Mouse (Mus musculus): ENCODE results near the gene Tmem59.

Gene Tmem59

DNA sequence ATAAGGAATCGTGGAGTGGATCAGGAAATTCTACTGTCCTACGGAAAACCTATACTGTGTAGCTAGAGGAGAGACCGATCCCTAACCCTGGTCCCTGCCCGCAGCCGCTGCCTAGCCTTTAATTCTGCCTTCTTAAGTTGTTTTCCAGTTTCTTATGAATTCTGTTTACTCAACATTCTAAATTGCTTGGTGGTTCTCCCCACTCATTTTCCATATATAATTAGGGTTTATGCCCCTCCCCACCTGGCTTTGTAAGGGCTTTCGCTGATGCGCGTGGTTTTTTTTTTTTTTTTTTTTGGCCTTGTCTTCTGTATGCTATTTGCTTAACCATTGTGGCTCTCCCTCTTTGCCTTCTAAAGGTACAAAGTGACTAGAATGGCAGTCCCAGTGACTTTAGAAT, 1.4 kb downstream of the Tmem59 start:
- no peak for DNase-seq (ENCODE audit: low read depth in 1 of 2, low spot score in 2 of 2)

GRCm38 (mm10) chr4:107180746-107181145, 2.5 kb downstream of the Tmem59 start:
- no peak for DNase-seq (ENCODE audit: low read depth in 1 of 2, low spot score in 2 of 2)

DNA sequence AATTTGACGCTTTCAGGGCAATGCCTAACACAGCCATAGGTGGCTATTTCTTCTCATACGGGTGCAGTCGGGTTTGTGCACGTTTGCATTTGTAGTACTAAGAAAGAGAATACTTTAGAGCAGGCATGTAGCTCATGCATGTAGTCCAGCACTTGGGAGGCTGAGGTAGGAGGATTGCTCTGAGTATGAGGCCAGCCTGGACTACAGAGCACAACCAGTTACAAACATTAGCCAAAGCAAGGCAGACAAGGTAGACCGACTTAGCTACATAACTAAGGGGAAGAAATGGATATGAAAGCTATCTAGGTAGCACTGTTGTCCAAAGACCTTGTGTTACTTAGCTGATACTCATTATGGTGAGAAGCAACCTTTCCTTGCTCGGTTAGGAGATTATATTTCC, 3.7 kb downstream of the Tmem59 start:
- no peak for DNase-seq (ENCODE audit: low read depth in 1 of 2, low spot score in 2 of 2)

DNA sequence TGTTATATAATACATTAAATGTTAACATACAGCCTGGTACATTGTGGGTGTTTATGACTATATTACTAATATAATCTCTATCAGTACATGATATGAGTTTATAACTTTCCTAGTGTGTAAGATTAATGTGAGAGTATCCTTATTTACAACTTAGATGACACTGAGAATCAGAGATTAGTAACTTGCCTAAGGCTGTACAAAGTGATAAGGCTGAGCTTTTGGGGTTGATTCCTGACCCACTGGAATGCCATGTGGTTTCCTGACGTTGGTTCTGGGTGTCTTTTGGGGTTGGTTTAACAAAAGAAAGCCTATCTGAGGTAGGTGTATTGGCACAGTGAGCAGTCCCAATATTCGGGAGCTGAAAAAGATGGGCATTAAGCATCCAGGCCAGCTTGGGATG, 4.6 kb downstream of the Tmem59 start:
- DNase-seq (ENCODE audit: low read depth in 1 of 2, low spot score in 2 of 2) = no peak

DNA sequence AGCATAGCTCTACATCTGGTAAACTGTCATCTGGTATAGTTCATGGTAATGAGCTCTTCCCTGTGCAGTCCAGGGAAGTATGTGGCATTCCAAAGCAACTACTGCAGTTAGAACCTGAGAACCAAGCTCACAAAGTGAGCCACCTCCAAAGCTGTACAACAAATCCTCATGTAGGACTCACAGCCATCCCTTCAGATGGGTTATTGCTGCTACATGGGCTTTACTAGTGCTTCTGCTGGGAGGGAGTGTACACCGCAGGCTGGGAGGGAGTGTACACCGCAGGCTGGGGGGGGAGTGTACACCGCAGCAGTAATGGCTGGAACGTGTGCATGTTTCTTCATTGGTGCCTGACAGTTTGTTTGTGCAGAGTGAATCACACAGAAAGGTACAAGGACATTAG, 5.0 kb downstream of the Tmem59 start:
- no peak for DNase-seq (ENCODE audit: low read depth in 1 of 2, low spot score in 2 of 2)

- DNase-seq (ENCODE audit: low read depth in 1 of 2, low spot score in 2 of 2) = no peak
Observed at GRCm38 (mm10) chr4:107185703-107186102, 7.5 kb downstream of the Tmem59 start.

DNA sequence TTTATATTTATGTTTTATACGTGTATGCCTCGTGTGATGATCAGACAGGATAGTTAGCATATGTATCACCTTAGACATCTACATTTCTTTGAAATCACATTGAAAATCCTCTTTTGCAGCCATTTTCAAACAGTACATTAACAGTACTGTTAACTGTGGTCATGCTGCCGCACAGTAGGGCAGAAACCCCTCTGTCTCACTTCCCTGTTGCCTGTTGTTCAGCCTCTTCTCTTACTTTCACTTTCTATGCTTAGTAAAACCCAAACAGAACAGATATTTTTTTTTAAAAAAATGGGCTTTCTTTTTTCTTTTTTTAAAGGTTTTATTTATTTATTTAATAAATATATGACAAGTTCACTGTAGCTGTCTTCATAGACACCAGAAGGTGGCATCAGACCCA, 15.6 kb downstream of the Tmem59 start:
- DNase-seq (ENCODE audit: low read depth in 1 of 2, low spot score in 2 of 2) = no peak

DNA sequence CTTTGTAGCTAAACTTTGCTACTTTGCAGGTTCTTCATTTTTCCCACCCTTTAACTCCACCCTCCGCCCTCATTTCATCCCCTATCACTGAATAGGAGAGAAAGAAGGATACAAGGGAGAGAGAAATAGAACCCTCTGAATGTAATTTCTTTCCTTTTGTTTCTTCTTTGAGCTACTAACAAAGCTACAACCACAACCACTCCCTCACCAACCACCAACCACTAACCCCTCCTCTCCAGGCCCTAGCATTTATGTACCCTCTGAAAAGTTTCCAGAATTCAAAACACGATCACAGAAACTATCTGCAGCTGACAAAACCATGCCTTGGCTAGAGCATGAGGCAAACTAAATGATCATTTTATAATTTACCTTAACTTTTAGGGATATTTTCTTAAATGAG, 18.3 kb downstream of the Tmem59 start:
- no peak for DNase-seq (ENCODE audit: low read depth in 1 of 2, low spot score in 2 of 2)

- DNase-seq (ENCODE audit: low read depth in 1 of 2, low spot score in 2 of 2) = no peak
Observed at GRCm38 (mm10) chr4:107198072-107198471, 19.9 kb downstream of the Tmem59 start.

GRCm38 (mm10) chr4:107201779-107202178, 23.6 kb downstream of the Tmem59 start:
- no peak for DNase-seq (ENCODE audit: low read depth in 1 of 2, low spot score in 2 of 2)

DNA sequence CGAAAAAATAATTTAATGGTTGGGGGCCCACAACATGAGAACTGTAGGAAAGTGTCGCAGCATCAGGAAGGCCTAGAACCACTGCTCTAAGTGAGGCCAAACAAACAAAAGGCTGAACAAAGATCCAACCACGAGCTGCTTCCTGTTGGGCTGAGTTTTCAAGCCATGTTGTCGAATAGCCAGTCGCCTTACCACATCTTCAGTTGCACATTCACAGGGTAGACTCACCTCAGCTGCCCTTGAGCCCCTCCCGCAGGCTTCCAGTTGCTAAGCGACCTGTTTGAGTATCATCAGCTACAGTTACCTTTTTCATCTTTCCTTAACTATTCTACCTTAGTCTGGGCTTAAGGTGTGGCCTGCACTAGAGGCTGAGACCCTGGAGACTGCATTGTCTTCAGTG, 24.8 kb downstream of the Tmem59 start:
- DNase-seq (ENCODE audit: low read depth in 1 of 2, low spot score in 2 of 2) = no peak

GRCm38 (mm10) chr4:107207016-107207415, 28.8 kb downstream of the Tmem59 start:
- no peak for DNase-seq (ENCODE audit: low read depth in 1 of 2, low spot score in 2 of 2)

- DNase-seq (ENCODE audit: low read depth in 1 of 2, low spot score in 2 of 2) = no peak
Observed at GRCm38 (mm10) chr4:107208880-107209279, 30.7 kb downstream of the Tmem59 start, which contains the start of gene Ldlrad1. Ldlrad1 (plus strand) TSS chr4:107209180.

GRCm38 (mm10) chr4:107210483-107211097, 32.4 kb downstream of the Tmem59 start:
- DNase-seq (ENCODE audit: low read depth in 1 of 2, low spot score in 2 of 2) = no peak

GRCm38 (mm10) chr4:107211465-107211864, 33.3 kb downstream of the Tmem59 start:
- DNase-seq (ENCODE audit: low read depth in 1 of 2, low spot score in 2 of 2) = no peak

- no peak for DNase-seq (ENCODE audit: low read depth in 1 of 2, low spot score in 2 of 2)
Observed at GRCm38 (mm10) chr4:107211936-107212335, 33.7 kb downstream of the Tmem59 start.

DNA sequence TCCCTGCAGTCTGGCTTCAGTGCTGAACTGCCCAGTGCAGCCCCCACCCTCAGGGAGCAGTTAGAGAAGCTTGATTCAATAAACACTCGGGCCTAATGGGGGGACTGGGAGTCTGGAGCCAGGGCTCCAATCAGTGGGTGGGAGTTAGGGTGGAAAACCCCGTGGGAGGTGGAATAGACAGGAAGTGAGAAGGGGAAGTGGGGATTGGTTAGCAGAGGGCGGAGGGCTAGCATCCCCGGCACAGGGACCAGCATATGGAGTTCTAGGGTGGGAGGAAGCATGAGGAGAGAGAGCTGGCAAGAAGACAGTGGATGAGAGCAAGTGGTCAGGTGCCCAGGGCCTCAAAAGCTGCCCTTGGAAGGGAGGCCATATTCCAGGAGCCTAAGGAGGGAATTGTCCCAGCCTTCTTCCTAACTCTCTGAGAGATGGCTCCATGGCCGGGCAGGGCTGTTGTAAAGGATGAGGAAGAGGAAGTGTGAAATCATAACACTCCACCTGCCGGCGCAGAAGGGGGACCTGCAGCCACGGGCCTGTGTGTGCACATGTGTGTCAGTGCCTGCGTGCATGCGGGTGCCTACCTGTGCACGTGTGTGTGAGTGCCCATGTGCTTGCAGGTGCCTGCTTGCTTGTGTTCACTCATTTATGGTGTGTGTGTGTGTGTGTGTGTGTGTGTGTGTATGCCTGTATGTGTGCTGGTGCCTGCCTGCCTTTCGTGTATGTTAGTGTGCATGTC, 35.2 kb downstream of the Tmem59 start:
- peak in 1 of 2 experiments; percentile 13 for DNase-seq (ENCODE audit: low read depth in 1 of 2, low spot score in 2 of 2)

GRCm38 (mm10) chr4:107217574-107217973, 39.4 kb downstream of the Tmem59 start:
- DNase-seq (ENCODE audit: low read depth in 1 of 2, low spot score in 2 of 2) = no peak

- DNase-seq (ENCODE audit: low read depth in 1 of 2, low spot score in 2 of 2) = no peak
Observed at GRCm38 (mm10) chr4:107221524-107221923, 43.3 kb downstream of the Tmem59 start.

DNA sequence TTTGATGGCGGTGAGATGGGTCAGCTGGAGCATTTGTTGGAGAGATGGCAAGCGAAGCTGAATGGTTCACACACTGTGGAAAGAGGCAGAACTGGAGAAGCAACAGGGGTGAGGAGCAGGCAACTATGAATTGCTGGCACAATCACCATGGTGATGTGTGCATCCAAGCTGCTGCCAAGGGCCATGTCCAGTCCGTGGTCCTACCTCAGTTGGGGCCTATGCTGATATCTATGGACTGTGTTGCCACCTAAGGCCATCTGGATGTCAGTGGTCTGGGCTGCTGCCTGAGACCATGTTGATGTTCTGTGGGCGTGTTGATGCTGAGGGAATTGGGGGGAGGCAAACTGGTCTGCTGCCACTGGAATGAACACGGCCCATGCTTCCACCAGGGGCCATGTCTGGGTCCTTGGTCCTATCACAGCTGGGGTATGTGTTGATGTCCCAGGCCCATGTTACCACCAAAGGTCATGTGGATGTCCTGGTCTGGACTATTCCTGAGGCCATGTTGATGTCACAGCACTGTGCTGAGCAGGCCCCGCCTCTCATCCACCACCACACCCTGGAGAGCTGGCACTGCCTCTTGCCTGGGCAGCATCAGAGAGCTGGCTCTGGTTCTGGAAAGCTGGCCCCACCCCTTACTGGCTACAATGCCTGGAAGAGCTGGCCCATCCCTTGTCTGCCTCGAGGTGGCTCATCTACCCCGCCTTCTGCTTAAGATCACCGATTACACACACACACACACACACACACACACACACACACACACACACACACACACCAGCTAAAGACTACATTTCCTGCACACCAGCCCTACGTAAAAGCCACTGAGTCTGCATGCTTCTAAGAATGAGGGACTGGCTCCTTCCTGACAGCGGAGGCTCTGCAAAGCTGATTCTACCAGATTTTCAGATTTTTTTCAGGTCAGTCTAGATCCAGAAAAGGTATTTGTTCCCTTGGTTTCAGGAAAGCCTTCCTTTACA, 45.3 kb downstream of the Tmem59 start:
- no peak for DNase-seq (ENCODE audit: low read depth in 1 of 2, low spot score in 2 of 2)

GRCm38 (mm10) chr4:107226313-107226712, 48.1 kb downstream of the Tmem59 start:
- DNase-seq (ENCODE audit: low read depth in 1 of 2, low spot score in 2 of 2) = no peak

- DNase-seq (ENCODE audit: low read depth in 1 of 2, low spot score in 2 of 2) = no peak
Observed at GRCm38 (mm10) chr4:107232219-107232618, 54.0 kb downstream of the Tmem59 start.
